Mouse (Mus musculus) liver, embryonic 16.5 days (tissue): ENCODE results near the gene Cltb. TPM values are rescaled to one million over a fixed set of nuclear protein-coding genes. Genes with fewer than 3 reads are reported as not detected.
A peak's percentile ranks its signal among the peaks of the same experiment; 100 is the strongest.

Experiments used
- ATAC-seq: fragments of 200-750 bp; cut with Nextera tagmentation; 2 replicates; pipeline ENCODE4 v1.8.0; 2017; ENCODE audit warnings: low read depth, mild to moderate bottlenecking, moderate number of reproducible peaks, moderate library complexity
- H3K27ac ChIP-seq: fragments of 300-500 bp; sonication (generic); 2 replicates; pipeline ENCODE4 v1.5.1; 2014; ENCODE audit warnings: mild to moderate bottlenecking, low read length
- H3K27me3 ChIP-seq: fragments of 300-500 bp; sonication (generic); 2 replicates; pipeline ENCODE4 v1.6.1; 2014; ENCODE audit warnings: low read depth, low read length, mixed read lengths; ENCODE audit not compliant: control insufficient read depth, insufficient read depth
- H3K36me3 ChIP-seq: fragments of 300-500 bp; sonication (generic); 2 replicates; pipeline ENCODE4 v1.6.1; 2014; ENCODE audit warnings: mild to moderate bottlenecking; ENCODE audit not compliant: control insufficient read depth, insufficient read depth
- H3K4me1 ChIP-seq: fragments of 300-500 bp; sonication (generic); 2 replicates; pipeline ENCODE4 v1.6.1; 2014; ENCODE audit warnings: low read depth, low read length, mixed read lengths; ENCODE audit not compliant: control insufficient read depth
- H3K4me2 ChIP-seq: fragments of 300-500 bp; sonication (generic); 2 replicates; pipeline ENCODE4 v1.6.1; 2014; ENCODE audit warnings: low read depth, low read length, mixed read lengths
- H3K4me3 ChIP-seq: fragments of 300-500 bp; sonication (generic); 2 replicates; pipeline ENCODE4 v1.5.1; 2014; ENCODE audit warnings: low read depth, mild to moderate bottlenecking, low read length
- H3K9ac ChIP-seq: fragments of 300-500 bp; sonication (generic); 2 replicates; pipeline ENCODE4 v1.6.1; 2014; ENCODE audit warnings: low read depth, low read length
- H3K9me3 ChIP-seq: fragments of 300-500 bp; sonication (generic); replicated peaks from 2 replicates; pipeline ENCODE4 v1.6.1; 2016; ENCODE audit warnings: low read length; ENCODE audit not compliant: control insufficient read depth
- WGBS: fragments of 180-500 bp; shearing (Covaris S2); extraction: QIAGEN DNeasy Blood & Tissue Kit; methylation state at CpG from one replicate; pipeline ENCODE4 v1.1.7; 2014; ENCODE audit not compliant: insufficient replicate concordance; 5-methylcytosine and 5-hydroxymethylcytosine counted together
- polyA plus RNA-seq: library from polyadenylated mRNA; unstranded; fragments of >200 nt; fragmentation: Nextera tagmentation; extraction: Ambion mirVana; gene quantifications from 2 replicates; pipeline ENCODE4 v1.2.1, GENCODE M21; 2015

Gene Cltb
- polyA plus RNA-seq, 1 experiment from 2014 or later, result 30.8 TPM

GRCm38 (mm10) chr13:54604221-54604620 lies 6.9 kb downstream of the Cltb start:
- Histone ChIP-seq H3K4me2 (no peak overlapping the region), H3K4me1 (peaks cover 24% of the 10 kb centered on the region), H3K9ac (no peak overlapping the region), H3K27ac (no peak overlapping the region), H3K27me3 (no peaks in the 10 kb centered on the region), H3K36me3 (no peaks in the 10 kb centered on the region; the same call in 1 of the 2 replicates), H3K9me3 (no peaks in the 10 kb centered on the region), H3K4me3 (no peak overlapping the region)
- ATAC-seq, result no peak
- WGBS, result 78% methylated on average over 4 of the region's 4 CpGs

GRCm38 (mm10) chr13:54603501-54603900 lies 7.6 kb downstream of the Cltb start:
- no peaks in the 10 kb centered on the region; the same call in 1 of the 2 replicates for H3K36me3 ChIP-seq
- peaks cover 17% of the 10 kb centered on the region for H3K4me1 ChIP-seq
- H3K9me3 ChIP-seq, result no peaks in the 10 kb centered on the region
- ATAC-seq, result no peak
- H3K27ac ChIP-seq, result no peak overlapping the region
- no peak overlapping the region for H3K4me2 ChIP-seq
- H3K27me3 ChIP-seq, result no peaks in the 10 kb centered on the region
- H3K4me3 ChIP-seq, result no peak overlapping the region
- H3K9ac ChIP-seq, result no peak overlapping the region

GRCm38 (mm10) chr13:54602639-54603111 lies 8.5 kb downstream of the Cltb start:
- Histone ChIP-seq H3K9ac (no peak overlapping the region), H3K36me3 (no peaks in the 10 kb centered on the region; the same call in 1 of the 2 replicates), H3K4me1 (peaks cover 11% of the 10 kb centered on the region), H3K9me3 (no peaks in the 10 kb centered on the region), H3K27ac (no peak overlapping the region), H3K27me3 (no peaks in the 10 kb centered on the region), H3K4me3 (no peak overlapping the region), H3K4me2 (no peak overlapping the region)
- WGBS, result 61% methylated on average over 3 of the region's 3 CpGs
- ATAC-seq, result no peak

- H3K27ac ChIP-seq, result no peak overlapping the region
- no peaks in the 10 kb centered on the region; the same call in 1 of the 2 replicates for H3K4me1 ChIP-seq
- ATAC-seq, result no peak
- H3K9ac ChIP-seq, result no peak overlapping the region
- no peaks in the 10 kb centered on the region for H3K9me3 ChIP-seq
- WGBS, result 86% methylated on average over 12 of the region's 12 CpGs
- no peak overlapping the region for H3K4me2 ChIP-seq
- no peaks in the 10 kb centered on the region for H3K27me3 ChIP-seq
- no peaks in the 10 kb centered on the region; the same call in 1 of the 2 replicates for H3K36me3 ChIP-seq
- H3K4me3 ChIP-seq, result no peak overlapping the region
Observed at GRCm38 (mm10) chr13:54598622-54599143, 12.5 kb downstream of the Cltb start.

- no peak for ATAC-seq
- Histone ChIP-seq H3K9ac (no peak overlapping the region), H3K36me3 (no peaks in the 10 kb centered on the region; the same call in 1 of the 2 replicates), H3K4me2 (no peak overlapping the region), H3K9me3 (no peaks in the 10 kb centered on the region), H3K4me3 (no peak overlapping the region), H3K27me3 (no peaks in the 10 kb centered on the region), H3K4me1 (no peaks in the 10 kb centered on the region; the same call in 1 of the 2 replicates), H3K27ac (no peak overlapping the region)
- WGBS, result 72% methylated on average over 5 of the region's 5 CpGs
Observed at GRCm38 (mm10) chr13:54596870-54597269, 14.3 kb downstream of the Cltb start.

- Histone ChIP-seq H3K27me3 (no peaks in the 10 kb centered on the region), H3K9me3 (no peaks in the 10 kb centered on the region), H3K36me3 (no peaks in the 10 kb centered on the region; the same call in 1 of the 2 replicates), H3K4me2 (no peak overlapping the region), H3K4me1 (peaks cover 3% of the 10 kb centered on the region; the same call in 1 of the 2 replicates), H3K27ac (no peak overlapping the region), H3K9ac (no peak overlapping the region), H3K4me3 (no peak overlapping the region)
- WGBS, result 78% methylated on average over 8 of the region's 8 CpGs
- ATAC-seq, result no peak
Observed at GRCm38 (mm10) chr13:54596107-54596690, 14.9 kb downstream of the Cltb start.

- Histone ChIP-seq H3K27me3 (no peaks in the 10 kb centered on the region), H3K27ac (no peak overlapping the region)
- WGBS, result 69% methylated on average over 11 of the region's 11 CpGs
Observed at GRCm38 (mm10) chr13:54593617-54594016, 17.5 kb downstream of the Cltb start.

GRCm38 (mm10) chr13:54591776-54592356 lies 19.3 kb downstream of the Cltb start:
- Histone ChIP-seq H3K27ac (no peak overlapping the region), H3K36me3 (no peaks in the 10 kb centered on the region; the same call in 1 of the 2 replicates), H3K9me3 (no peaks in the 10 kb centered on the region), H3K9ac (no peak overlapping the region), H3K27me3 (no peaks in the 10 kb centered on the region), H3K4me1 (peaks cover 10% of the 10 kb centered on the region), H3K4me2 (peak overlapping the region; percentile 76; the same call in 1 of the 2 replicates), H3K4me3 (no peak overlapping the region)
- 82% methylated on average over 8 of the region's 8 CpGs for WGBS
- ATAC-seq, result no peak

More at GRCm38 (mm10) chr13:54593617-54594016, 17.5 kb downstream of the Cltb start:
- ATAC-seq, result no peak
- no peak overlapping the region for H3K9ac ChIP-seq
- no peaks in the 10 kb centered on the region for H3K9me3 ChIP-seq
- no peak overlapping the region for H3K4me2 ChIP-seq
- H3K36me3 ChIP-seq, result no peaks in the 10 kb centered on the region
- H3K4me3 ChIP-seq, result no peak overlapping the region
- peaks cover 10% of the 10 kb centered on the region for H3K4me1 ChIP-seq
